Mouse (Mus musculus) thymus, adult 2 months (tissue): ENCODE measurements at regions not wholly inside any gene's neighbourhood (a gene's known extent, or its start where the extent isn't known, plus 50 kb on each side); places are given as distances from the start of the nearest gene placed in this dataset.

Source experiments
- CTCF ChIP-seq: fragments of 200-500 bp; IDR thresholded peaks from 2 replicates; pipeline ENCODE4 v1.5.1; 2012; ENCODE audit warnings: mild to moderate bottlenecking, control low read depth, low read length, moderate library complexity, borderline replicate concordance; ENCODE audit not compliant: control insufficient read depth, poor library complexity, insufficient read depth; ENCODE audit errors: extremely low read depth
- POLR2A ChIP-seq: fragments of 200-500 bp; IDR thresholded peaks from 2 replicates; pipeline ENCODE4 v1.6.1; 2012; ENCODE audit warnings: mild to moderate bottlenecking, low read length, control low read depth, moderate library complexity; ENCODE audit not compliant: control insufficient read depth, poor library complexity, insufficient read depth; ENCODE audit errors: extremely low read depth

GRCm38 (mm10) chr1:63857468-63857867 lies 88.4 kb upstream of the 4933402D24Rik start:
- no peak for TF ChIP-seq CTCF
- no peak for TF ChIP-seq POLR2A
